Mouse (Mus musculus): ENCODE results near the gene Tex26.

Gene Tex26

DNA sequence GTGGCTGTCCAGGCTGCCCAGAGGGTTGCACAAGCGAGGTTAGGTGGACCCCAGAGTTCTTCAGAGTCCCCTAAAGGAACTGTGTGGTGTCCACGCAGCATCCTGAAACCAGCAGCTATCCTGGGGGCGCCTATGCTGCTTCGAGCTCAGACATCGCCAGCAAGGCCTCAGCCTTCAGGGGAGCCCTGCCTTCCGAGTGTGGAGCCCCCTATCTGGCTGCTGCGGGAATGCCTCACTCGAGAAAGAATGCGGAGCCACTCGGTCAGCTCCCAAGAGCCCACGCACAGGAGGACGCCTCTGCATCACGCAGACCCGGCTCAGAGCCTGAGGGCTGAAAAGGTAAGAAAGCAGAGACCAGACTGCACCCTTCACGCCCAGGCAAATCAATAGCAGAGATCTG is 50.8 kb downstream of the Tex26 start:
- DNase-seq = peak in 1 of 2 experiments; percentile 54

DNA sequence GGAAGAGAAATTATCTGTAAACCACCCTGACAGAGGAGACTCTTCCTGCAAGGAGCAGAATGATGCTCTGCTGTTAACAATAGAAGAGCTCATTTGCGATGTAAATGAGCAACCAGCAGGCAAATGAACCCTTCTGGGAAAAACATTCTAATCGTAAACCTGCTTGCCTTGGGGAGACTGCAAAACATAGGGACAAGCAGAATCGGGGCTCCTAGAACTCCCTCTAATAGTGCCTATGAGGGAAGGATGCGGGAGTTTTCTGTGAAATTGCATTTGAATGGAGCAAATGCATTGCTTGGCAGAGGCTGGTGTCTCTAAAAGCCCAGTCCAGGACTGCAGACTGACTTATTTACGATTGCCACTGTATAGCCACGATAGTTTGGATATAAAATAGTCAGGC is 56.2 kb downstream of the Tex26 start:
- DNase-seq = no peak

DNA sequence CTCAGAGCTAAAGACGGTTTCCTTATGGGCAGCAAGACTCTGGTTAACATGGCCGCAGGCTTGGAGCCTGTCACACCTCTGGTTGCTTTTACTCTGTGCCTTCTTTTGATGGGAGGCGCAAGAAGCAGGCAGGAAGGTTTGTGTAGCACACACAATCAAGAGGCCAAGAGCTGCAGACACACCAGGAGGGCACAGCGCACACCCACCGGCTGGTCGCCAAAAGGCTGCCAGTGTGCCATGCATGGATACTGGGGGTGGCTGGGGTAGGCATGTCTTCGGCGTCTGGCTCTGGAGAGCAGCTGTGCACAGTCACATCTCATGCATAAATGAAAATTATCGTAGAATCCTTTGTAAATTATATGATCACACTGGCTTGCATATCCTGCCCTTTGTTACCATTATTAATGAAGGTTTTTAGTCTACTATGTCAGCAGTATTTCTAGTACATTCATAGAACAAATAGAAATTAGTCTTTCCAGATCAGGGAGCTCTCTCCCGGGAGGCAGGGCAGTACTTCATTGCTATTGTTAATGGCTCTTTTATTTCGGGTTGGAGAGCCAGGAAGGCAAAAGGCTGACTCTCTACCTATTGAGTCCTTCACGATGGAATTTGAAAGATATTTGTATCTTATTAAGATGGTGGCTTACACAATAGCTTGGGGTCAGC is 57.1 kb downstream of the Tex26 start:
- DNase-seq = peak; percentile 37 to 50

DNA sequence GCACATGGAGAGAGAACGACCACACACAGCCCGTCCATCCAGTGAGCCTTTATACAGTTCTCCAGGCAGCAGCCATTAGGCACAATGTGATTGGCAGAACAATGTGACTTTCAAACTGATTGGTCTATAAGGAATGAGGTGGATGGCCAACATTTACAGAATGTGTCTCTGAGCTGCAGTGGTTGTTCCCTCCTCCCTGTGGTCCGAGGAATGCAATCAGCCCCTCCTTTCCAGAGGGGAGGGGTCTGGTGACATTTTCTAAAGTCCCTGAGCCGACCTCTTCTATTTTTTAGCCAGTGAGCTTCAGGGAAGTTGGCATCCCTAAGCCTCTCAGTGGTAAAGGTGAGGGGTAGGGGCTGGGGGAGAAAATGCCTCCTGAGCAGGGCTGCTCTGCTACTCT is 60.5 kb downstream of the Tex26 start:
- DNase-seq = no peak

DNA sequence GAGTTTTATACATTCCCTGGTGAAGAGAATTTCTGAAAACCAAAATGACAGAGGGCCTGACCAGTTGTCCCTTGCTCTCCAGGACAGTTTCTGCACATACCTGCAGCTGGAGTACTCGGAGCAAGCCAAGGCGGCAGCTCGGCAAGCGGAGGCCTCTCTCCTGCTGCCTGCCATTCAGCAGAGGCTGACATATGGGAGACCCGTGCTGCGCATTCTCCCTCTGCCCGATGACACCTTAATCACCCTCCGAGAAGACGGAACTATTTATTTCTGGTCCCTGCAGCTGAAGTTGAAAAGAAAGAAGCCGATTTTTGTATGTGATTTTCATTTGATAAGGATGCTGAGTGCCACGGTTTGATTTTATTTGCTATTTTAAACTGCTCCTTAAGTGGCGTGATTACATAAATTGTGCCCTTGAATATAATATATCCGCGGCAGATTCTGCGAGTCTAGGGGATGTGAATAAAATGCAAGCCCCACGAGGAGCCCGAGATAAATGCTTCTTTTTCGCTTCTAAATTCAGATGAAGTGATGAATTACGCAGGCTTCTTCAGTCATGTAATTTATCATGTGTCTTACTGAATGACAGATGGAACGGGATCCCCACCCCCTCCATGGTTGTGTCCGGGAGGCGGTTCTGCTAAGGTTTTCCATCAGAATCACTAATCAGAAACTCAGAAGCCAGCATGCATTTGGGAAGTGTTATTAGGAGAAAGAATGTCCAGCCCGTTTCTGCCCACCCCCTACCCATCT is 64.1 kb downstream of the Tex26 start:
- peak; percentile 59 to 74 for DNase-seq

DNA sequence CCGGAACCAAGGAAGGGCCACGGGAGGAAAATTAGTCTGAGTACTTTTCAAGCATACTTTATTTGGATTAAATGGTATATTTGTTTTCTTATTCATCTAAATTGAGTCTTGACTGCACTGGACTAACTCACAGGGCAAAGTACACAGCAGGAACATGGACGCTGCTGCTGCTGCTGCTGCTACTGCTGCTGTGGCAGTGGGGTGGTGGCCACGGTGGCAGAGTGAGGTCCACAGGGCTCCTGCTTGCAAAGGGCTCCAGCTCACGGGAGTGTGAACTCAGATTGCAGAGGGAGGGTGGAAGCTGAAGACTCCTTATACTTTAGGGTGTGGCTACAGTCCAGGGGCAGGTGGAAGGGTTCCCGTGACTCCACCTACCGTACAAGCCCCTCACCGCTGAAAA is 65.5 kb downstream of the Tex26 start:
- DNase-seq = no peak

DNA sequence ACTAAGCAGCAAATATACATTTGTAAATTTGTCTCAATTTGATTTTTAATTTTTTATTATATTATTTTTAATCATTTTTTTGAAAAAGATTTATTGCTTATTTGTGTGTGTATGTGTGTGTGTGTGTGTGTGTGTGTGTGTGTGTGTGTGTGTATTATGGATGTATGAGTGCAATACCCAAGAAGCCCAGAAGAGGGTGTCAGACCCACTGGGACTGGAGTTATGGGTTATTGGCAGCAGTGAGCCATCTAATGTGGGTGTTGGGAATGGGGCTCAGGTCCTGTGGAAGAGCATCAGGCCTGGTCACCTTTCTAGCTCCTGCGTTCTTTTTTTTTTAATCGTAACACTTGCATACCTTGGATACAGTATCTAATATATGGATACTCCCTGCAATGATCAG is 66.6 kb downstream of the Tex26 start:
- DNase-seq = no peak

DNA sequence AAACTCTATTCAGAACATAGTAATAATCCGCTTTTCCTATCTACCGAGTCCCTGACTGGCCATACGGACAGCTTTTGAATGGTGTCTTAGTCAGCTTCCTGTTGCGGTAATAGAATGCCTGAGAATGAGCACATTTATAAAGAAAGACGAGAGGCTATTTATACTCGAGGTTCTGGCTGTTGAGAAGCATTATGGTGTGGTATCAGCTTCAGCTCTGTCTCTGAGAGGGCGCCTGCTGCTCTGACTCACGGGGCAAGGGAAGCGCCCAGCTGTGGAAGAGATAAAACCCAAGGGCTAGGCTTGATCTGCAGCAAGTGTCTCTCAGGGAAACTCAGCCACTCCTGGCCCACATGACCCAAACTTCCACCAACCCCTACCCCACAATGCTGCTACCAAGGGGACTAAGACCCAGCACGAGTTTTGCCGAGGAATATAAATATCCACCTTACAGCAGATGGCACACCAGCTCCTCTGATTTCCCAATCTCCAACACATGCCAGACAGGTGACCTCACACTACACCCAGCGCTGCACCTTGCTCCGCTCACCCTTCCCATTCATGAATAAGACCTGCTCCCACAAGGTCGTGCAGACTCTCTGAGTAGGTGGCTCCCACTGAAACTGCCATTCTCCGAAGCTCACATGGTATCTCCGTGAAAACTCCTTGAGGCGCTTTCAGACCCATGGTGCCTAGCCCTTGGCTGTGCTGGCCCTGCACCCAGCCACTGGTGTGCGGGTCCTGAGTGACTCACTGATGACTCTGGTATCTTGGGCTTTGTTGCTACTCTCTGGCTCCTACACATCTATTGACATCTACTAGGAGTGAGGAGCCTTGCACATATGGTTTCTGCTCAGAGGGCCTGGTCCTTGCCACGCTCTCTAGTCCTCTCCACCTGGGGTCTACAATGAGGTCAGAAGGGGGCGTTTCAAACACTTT is 68.9 kb downstream of the Tex26 start:
- no peak for DNase-seq

DNA sequence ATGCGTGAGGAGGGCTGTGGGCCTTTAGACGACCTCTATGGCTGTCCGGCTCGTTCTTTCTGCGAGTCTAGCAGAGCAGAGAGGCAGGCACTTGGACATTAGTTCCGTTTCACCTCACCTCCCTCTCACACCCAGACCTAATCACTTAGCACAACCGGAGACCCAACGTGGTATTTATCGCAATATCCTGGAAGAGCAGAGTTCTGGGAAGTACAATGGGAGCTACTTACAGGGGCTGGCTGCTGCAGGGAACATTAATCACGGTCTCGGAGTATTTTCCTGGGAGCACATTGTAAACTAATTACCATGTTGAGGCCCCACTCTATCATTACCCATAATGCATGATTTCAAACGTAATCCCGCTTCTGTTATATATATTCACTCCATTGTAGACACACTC is 70.9 kb downstream of the Tex26 start:
- no peak for DNase-seq

DNA sequence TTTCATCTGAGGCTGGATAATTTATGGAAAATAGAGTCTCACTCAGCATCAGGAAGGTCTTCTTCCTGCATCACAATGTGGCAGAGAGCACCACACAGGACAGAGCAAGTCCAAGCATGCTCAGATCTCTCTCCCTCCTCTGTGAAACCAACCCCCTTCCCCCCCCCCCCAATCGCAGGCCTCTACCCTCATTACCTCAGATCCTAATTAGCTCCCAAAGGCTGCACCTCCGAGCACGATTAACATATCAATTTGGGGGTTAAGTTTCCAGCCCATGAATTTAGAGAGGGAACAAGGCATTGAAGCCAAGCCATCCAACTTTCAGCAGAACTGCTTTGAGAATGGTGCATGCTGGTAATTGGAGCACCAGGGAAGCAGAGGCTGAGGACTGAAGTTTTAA is 73.2 kb downstream of the Tex26 start:
- no peak for DNase-seq

DNA sequence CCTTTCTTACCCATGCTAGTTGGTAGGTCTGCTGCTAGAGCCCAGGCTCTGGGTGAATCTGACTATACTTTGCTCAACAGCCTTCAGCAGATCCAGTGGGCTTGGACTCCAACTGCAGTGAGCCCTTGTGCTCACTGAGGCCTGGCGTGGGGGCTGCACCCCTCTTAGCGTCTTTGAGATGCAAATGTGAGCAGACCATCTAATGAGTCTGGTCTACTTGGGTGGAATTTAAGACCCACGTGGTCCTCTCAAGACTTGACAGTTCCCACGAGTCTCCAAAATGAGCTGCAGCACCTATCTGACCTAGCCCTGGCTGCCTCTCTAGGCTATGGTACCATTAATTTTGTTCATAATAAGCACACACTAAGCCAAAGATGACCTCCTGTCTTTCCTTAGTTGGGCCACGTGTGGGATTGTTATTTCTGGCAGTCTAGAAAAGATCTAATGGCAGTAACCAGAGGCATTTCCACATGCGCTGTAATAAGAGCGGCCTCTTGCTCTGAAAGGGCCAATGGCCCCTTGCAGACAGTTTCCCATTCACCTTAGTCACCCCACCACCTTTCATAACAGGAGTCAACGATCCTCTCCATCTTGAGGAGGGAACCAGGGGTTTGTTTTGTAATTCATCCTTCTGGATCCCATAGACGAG is 74.1 kb downstream of the Tex26 start:
- no peak for DNase-seq

DNA sequence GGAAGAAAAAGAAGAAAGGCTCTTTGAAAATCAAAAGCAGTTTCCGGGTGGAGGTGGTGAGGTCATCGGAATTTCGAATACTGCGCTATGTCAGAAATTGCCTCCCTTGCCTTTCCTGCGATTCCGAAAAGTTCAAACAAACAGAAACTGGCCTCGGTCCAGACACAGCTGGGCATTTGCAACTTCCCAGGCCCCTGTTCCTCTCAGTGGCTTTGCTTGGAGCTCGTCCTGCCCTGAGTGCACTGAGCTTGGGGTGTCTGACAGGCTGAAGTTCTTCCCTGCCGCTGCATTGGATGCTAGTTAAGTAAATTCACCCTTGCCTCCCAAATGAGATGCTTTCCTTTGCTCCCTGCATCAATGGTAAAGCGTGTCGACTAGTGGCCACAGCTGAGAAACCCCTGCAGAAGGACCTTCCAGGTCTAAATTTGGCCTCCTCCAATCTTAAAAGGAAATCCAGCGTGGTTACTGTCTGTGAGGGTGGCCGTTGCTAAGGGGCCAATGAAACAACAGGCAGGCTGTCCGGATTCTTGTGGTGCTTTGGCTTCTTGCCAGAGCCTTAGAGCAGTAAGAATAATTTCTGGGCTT is 74.7 kb downstream of the Tex26 start:
- peak in 1 of 2 experiments; percentile 48 for DNase-seq

DNA sequence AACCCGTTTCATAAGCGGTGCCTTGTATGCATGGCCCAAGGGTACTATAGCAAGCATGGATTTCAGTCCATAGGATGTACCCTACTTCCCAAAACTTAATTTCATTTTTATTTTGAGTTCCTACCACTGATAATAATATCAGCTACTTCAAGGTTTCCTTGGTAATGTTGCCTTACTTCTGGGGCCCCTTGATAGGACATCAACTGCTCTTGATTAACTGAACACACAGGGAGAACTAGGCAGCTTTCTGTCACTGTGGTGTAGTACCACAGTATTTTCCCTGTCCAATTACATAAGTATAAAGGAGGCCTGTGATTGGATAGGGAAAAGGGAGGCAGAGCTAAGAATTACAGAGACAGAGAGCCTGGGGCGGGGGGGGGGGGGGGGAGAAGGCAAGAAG is 75.4 kb downstream of the Tex26 start:
- DNase-seq = no peak

DNA sequence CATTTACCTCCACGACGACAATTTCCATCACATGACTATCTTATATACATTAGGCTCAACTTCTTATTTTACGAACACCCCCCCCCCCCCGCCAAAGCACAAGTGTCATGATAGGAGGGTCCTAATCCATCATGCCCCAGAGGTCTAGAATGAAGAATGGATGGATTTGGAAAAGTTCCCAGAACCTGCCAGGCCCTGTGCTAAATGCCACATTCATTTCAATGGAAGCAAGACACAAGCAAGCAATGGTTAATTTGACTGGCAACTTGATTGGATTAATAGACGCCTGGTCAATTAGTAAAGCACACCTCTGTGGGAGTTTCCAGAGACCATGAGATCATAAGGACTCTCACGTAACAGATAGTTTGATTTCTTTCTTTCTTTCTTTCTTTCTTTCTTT is 77.7 kb downstream of the Tex26 start:
- DNase-seq = no peak

All from cerebellum, postnatal 14 days (tissue).